Mouse (Mus musculus) forebrain, embryonic 15.5 days (tissue): ENCODE results near the gene Sun5. TPM values are rescaled to one million over a fixed set of nuclear protein-coding genes. Genes with fewer than 3 reads are reported as not detected.
A peak's percentile ranks its signal among the peaks of the same experiment; 100 is the strongest.
"Not testable (repeated sequence)": the region's sequence is repeated elsewhere in the genome, so short reads cannot be mapped to it uniquely, and the experiment has no call there.

Experiments used
- ATAC-seq: fragments of 200-750 bp; cut with Nextera tagmentation; replicated peaks from 2 replicates; pipeline ENCODE4 v1.8.0; 2017; ENCODE audit warnings: mild to moderate bottlenecking, moderate TSS enrichment, moderate library complexity
- H3K27ac ChIP-seq: fragments of 300-500 bp; sonication (generic); replicated peaks from 2 replicates; pipeline ENCODE4 v1.5.1; 2015; ENCODE audit warnings: mild to moderate bottlenecking, inconsistent platforms
- H3K27me3 ChIP-seq: fragments of 300-500 bp; sonication (generic); 2 replicates; pipeline ENCODE4 v1.6.1; 2015; ENCODE audit warnings: inconsistent platforms
- H3K36me3 ChIP-seq: fragments of 300-500 bp; sonication (generic); 2 replicates; pipeline ENCODE4 v1.6.1; 2015; ENCODE audit warnings: mild to moderate bottlenecking, inconsistent platforms
- H3K4me1 ChIP-seq: fragments of 300-500 bp; sonication (generic); 2 replicates; pipeline ENCODE4 v1.6.1; 2015; ENCODE audit warnings: inconsistent platforms
- H3K4me2 ChIP-seq: fragments of 300-500 bp; sonication (generic); replicated peaks from 2 replicates; pipeline ENCODE4 v1.6.1; 2015; ENCODE audit warnings: mild to moderate bottlenecking, inconsistent platforms
- H3K4me3 ChIP-seq: fragments of 300-500 bp; sonication (generic); 2 replicates; pipeline ENCODE4 v1.5.1; 2015; ENCODE audit warnings: mild to moderate bottlenecking, inconsistent platforms
- H3K9ac ChIP-seq: fragments of 300-500 bp; sonication (generic); replicated peaks from 2 replicates; pipeline ENCODE4 v1.6.1; 2015; ENCODE audit warnings: mild to moderate bottlenecking, inconsistent platforms
- H3K9me3 ChIP-seq: fragments of 300-500 bp; sonication (generic); 2 replicates; pipeline ENCODE4 v1.6.1; 2016; ENCODE audit warnings: inconsistent platforms
- WGBS: fragments of 180-500 bp; shearing (Covaris S2); methylation state at CpG from one replicate; pipeline ENCODE4 v1.1.7; 2015; ENCODE audit warnings: mixed read lengths; 5-methylcytosine and 5-hydroxymethylcytosine counted together
- polyA plus RNA-seq: library from polyadenylated mRNA; unstranded; fragments of >200 nt; fragmentation: Nextera tagmentation; extraction: Ambion mirVana; gene quantifications from 2 replicates; pipeline ENCODE4 v1.2.1, GENCODE M21; 2015

The Sun5 gene
- polyA plus RNA-seq, 1 experiment from 2014 or later, result not detected

DNA sequence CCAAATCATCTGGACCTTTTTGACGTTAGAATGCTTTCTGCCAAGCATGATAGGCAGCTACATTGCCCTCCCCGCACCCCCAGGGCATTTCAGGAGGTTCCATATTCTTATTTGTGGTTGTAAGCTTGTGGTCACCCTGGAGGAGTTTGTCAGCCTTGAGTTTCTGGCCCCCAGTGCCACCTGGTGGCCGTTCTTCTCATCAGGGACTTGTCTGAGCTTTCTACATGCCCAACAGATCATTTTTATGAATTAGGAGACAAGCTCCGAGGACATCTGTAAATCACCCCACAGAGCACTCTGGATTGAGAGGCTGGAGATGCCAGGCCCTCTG lies 19.9 kb downstream of the Sun5 start:
- Histone ChIP-seq H3K4me2 (no peak overlapping the region), H3K9ac (no peak overlapping the region), H3K9me3 (no peaks in the 10 kb centered on the region), H3K27ac (no peak overlapping the region), H3K27me3 (no peaks in the 10 kb centered on the region), H3K4me1 (no peaks in the 10 kb centered on the region), H3K4me3 (no peak overlapping the region), H3K36me3 (no peaks in the 10 kb centered on the region)
- no peak for ATAC-seq
- 57% methylated on average over 4 of the region's 4 CpGs for WGBS

DNA sequence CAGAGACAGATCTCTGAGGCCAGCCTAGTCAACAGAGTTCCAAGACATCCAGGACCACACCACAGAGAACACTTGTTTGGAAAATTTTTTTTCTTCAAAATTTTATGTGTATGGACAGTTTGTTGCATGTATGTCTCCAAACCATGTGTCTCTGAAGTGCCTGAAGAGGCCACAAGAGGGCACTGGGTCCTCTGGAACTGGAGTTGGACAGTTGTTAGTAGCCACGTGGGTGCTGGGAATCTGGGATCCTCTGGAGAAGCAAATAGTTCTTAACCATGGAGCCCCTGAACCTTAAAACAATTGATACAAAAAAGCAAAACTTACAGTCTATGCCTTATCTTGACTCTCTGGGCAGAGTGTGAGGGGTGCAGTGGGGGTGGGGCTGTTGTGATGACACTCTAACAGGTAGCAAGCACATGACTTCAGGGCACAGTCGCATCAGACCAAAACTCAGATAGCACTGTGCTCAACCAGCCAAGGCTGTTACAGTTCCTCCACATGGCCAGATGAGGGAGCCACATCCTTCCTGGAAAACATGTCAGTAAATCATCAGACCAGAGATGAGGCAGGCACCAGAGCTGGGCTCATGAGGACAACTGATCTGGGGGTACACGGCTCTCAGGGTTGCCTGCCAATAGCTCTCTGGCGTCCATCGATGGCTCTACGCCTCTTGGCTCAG lies 20.4 kb downstream of the Sun5 start:
- H3K4me1 ChIP-seq, result no peaks in the 10 kb centered on the region
- H3K4me2 ChIP-seq, result no peak overlapping the region
- no peak for ATAC-seq
- H3K36me3 ChIP-seq, result no peaks in the 10 kb centered on the region
- 88% methylated on average over 6 of the region's 6 CpGs for WGBS
- H3K27ac ChIP-seq, result no peak overlapping the region
- no peak overlapping the region for H3K4me3 ChIP-seq
- H3K9me3 ChIP-seq, result no peaks in the 10 kb centered on the region
- H3K9ac ChIP-seq, result no peak overlapping the region
- no peaks in the 10 kb centered on the region for H3K27me3 ChIP-seq

DNA sequence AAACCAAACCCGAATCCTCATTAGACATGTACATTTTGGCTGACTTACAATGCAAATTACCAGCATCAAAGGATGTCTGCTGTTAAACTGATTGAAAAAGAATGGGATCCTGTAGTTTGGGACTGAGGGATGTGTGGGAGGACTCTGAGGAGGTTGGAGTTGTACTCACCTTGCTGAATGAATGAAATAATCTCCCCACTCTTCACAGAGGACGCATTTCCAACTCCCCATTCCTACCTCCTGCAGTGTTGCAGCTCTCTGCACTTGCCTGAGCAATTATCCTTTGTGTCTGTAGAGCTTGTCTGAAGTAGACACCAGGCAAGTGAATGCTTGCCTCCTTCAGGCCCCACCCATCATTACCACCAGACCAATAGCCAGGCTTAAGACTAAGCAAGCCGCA lies 22.5 kb downstream of the Sun5 start:
- Histone ChIP-seq H3K4me3 (no peak overlapping the region), H3K4me2 (no peak overlapping the region), H3K9me3 (no peaks in the 10 kb centered on the region), H3K4me1 (no peaks in the 10 kb centered on the region), H3K9ac (no peak overlapping the region), H3K27me3 (no peaks in the 10 kb centered on the region), H3K36me3 (no peaks in the 10 kb centered on the region), H3K27ac (no peak overlapping the region)
- no peak for ATAC-seq
- 62% methylated on average over 3 of the region's 3 CpGs for WGBS

DNA sequence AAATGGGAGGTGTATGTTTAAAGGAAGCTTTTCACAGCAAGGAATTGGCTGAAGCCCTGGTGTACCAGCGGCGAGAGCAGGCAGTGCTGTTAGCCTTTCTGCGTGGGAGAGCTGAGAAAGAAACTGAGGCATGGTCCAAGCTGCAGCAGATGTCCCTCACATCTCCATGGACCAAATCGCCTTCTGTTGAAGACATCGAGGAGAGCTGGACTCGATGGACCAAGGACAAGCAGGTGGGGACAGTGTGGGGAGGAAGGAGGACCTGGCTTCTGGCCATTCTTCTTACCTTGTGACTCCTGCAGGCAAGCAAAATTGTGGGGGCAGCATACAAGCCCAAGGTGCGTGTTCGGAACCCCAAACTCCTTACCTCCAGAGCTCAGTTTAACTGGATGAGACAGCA lies 28.0 kb downstream of the Sun5 start:
- H3K4me2 ChIP-seq, result no peak overlapping the region
- H3K4me1 ChIP-seq, result no peaks in the 10 kb centered on the region
- H3K4me3 ChIP-seq, result no peak overlapping the region
- no peak overlapping the region for H3K27ac ChIP-seq
- H3K9ac ChIP-seq, result no peak overlapping the region
- H3K27me3 ChIP-seq, result no peaks in the 10 kb centered on the region
- no peaks in the 10 kb centered on the region for H3K9me3 ChIP-seq
- ATAC-seq, result no peak
- H3K36me3 ChIP-seq, result no peaks in the 10 kb centered on the region
- 82% methylated on average over 8 of the region's 8 CpGs for WGBS

DNA sequence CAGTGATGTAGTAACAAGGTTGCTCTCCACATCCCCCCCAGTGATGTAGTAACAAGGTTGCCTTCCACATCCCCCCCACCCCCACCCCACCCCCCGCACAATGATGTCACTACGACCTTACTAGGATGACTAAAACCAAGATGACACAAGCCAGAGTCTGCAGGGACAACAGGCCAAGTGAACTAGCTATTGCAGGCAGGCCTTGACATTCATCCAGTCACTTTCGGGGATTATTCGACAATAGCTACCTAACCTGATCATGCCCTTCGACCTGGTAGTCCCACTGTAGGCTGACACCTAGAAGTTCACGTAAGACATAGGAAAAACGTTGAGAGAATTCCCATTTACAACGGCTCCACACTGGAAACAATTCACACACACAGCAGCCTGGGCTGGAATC lies 37.6 kb downstream of the Sun5 start:
- no peaks in the 10 kb centered on the region for H3K36me3 ChIP-seq
- 87% methylated on average over 8 of the region's 8 CpGs for WGBS

DNA sequence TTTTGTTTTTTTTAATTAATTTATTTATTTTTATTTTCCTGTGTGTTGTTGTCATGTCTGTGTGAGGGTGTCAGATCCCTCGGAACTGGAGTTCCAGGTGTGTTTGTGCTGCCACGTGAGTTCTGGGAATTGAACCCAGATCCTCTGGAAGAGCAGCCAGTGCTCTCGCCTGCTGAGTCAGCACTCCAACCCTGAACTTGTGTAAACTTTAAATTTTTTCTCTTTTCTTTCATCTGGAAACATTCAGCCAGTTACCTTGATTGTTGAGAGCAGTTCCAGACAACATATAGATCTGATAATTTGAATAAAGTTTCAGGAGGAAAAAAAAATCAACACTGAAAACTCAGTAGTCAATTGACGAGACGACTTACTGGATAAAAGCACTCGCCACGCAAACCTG lies 42.2 kb downstream of the Sun5 start:
- 88% methylated on average over 7 of the region's 7 CpGs for WGBS
- no peak for ATAC-seq

More for the DNA sequence above, 37.6 kb downstream of the Sun5 start:
- Histone ChIP-seq H3K27ac (no peak overlapping the region), H3K9me3 (no peaks in the 10 kb centered on the region), H3K27me3 (no peaks in the 10 kb centered on the region), H3K4me2 (no peak overlapping the region), H3K9ac (no peak overlapping the region), H3K4me3 (no peak overlapping the region), H3K4me1 (no peaks in the 10 kb centered on the region)
- no peak for ATAC-seq

DNA sequence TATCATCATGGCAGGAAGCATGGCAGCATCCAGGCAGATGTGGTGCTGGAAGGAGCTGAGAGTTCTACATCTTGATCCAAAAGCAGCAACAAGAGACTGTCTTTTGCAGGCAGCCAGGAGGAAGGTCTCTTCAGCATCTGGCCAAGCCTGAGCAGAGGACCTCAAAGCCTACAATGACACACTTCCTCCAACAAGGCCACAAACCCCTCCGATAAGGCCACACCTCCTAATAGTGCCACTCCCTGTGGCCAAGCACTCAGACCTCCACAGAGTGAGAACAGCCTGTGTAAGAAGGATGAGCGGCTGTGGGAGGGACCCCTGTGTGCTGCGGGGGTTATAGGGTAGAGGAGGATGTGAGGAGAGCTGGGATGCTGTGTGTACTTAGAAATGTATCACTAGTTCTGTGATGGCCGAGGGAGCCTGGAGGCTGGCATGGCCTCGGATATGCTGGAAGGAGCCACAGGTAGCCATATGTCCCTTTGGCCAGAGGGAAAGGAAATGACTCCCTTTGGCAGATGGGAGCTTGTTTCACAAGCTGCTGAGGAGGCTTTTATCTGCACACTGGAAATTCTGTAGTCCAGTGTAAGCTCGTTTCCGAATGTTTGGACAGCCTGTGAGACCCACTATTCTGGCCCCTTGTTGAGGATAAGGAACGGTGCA lies 43.6 kb downstream of the Sun5 start:
- no peak for ATAC-seq
- no peaks in the 10 kb centered on the region for H3K27me3 ChIP-seq

More for the DNA sequence above, 42.2 kb downstream of the Sun5 start:
- Histone ChIP-seq H3K27me3 (no peaks in the 10 kb centered on the region), H3K4me3 (no peak overlapping the region), H3K36me3 (no peaks in the 10 kb centered on the region), H3K9me3 (no peaks in the 10 kb centered on the region), H3K4me1 (peaks cover 4% of the 10 kb centered on the region), H3K4me2 (no peak overlapping the region), H3K27ac (no peak overlapping the region), H3K9ac (no peak overlapping the region)

DNA sequence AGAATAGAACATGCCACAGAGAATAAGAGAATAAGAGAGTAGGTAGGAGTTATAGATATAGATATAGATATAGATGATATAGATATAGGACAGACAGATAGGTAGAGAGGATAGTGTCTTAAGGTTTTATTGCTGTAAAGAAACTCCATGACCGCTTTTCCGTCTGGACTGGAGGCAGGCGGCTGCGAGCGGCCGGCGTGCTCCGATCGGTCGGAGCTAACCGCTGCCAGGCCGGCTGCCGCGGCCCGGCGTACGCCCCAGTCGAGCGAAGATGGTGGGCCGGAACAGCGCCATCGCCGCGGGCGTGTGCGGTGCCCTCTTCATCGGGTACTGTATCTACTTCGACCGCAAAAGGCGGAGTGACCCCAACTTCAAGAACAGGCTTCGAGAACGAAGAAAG lies 45.0 kb downstream of the Sun5 start:
- WGBS, result 74% methylated on average over 32 of the region's 32 CpGs

More for the DNA sequence above, 43.6 kb downstream of the Sun5 start:
- Histone ChIP-seq H3K4me1 (peaks cover 4% of the 10 kb centered on the region), H3K4me3 (no peak overlapping the region), H3K27ac (no peak overlapping the region), H3K9me3 (no peaks in the 10 kb centered on the region), H3K4me2 (no peak overlapping the region), H3K36me3 (no peaks in the 10 kb centered on the region), H3K9ac (no peak overlapping the region)
- WGBS, result 83% methylated on average over 8 of the region's 8 CpGs

DNA sequence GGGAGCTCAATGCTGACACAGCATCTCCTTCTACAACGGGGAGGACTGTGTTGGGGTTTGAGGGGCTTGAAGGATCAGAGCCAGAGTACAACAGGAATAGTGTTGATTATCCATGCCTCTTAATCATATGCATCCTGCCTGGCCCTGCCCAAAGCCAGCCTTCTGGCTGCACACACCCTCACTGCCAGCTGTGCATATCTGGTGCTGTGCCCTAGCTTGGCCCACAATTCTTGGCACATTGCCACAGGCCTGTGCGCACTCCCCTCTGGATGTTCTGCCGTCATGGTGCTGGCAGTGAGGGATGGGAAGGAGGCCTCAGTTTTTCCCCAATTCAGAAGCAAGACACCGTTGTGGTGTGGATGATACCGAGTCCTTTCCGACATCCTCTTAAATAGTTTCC lies 46.3 kb downstream of the Sun5 start:
- H3K27ac ChIP-seq, result no peak overlapping the region
- H3K9me3 ChIP-seq, result no peaks in the 10 kb centered on the region
- peak; percentile 51; the same call in 1 of the 2 replicates for ATAC-seq
- H3K4me3 ChIP-seq, result no peak overlapping the region
- WGBS, result 66% methylated on average over 6 of the region's 6 CpGs
- no peak overlapping the region for H3K4me2 ChIP-seq
- no peak overlapping the region for H3K9ac ChIP-seq
- no peaks in the 10 kb centered on the region for H3K27me3 ChIP-seq
- peaks cover 4% of the 10 kb centered on the region for H3K4me1 ChIP-seq
- H3K36me3 ChIP-seq, result no peaks in the 10 kb centered on the region

More for the DNA sequence above, 45.0 kb downstream of the Sun5 start:
- H3K27me3 ChIP-seq, H3K4me1 ChIP-seq, H3K4me3 ChIP-seq, H3K4me2 ChIP-seq, H3K9ac ChIP-seq, ATAC-seq, H3K9me3 ChIP-seq, H3K36me3 ChIP-seq, H3K27ac ChIP-seq: not testable (repeated sequence)

DNA sequence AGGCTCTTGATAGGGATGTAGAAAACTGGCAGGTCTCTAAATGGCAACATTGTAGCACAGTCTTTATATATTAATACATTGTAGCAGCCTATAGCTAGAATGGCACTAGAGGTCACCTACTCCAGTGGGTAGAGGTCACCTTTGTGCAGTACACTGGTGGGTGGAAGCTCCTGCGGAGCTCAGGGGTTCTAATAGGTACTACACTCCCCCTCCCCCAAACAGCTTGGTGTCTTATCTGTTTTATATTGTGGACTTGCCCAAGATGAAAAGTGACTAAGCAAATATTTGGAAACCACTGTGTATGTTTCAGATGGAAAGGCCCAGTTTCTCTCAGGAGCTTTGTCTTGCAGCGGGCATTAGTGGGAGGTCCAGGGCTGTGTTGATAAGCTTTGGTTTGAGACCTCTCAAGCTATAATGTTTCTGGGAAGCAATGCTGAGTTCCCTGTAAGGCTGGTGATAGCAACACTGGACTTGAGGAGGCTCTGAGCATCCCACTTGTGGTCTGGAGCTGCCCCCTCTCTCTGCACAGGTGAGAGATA lies 48.8 kb downstream of the Sun5 start:
- H3K4me2 ChIP-seq, result no peak overlapping the region
- no peak for ATAC-seq
- H3K36me3 ChIP-seq, result no peaks in the 10 kb centered on the region
- 96% methylated on average over 2 of the region's 2 CpGs for WGBS
- peaks cover 4% of the 10 kb centered on the region for H3K4me1 ChIP-seq
- H3K4me3 ChIP-seq, result no peak overlapping the region
- H3K27me3 ChIP-seq, result no peaks in the 10 kb centered on the region
- no peaks in the 10 kb centered on the region for H3K9me3 ChIP-seq
- H3K27ac ChIP-seq, result no peak overlapping the region
- H3K9ac ChIP-seq, result no peak overlapping the region

DNA sequence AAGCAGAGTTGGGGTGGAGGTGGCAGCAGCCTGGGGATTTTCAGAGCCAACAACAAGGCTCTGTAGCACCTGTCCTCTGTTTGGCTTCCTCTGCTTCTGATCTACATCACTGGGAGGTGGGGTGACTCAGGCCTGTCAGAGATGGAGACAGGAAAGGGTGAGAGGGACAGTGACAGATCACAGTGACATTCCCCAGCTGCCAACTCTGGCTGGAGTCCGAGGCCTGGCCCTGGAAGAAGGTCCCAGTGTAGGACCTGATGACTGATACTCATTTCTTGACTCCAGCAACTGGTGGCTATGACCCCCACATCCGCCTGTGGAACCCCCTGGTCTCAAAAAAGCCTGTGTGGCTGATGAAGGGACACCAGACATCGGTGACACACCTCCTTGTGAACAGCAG lies 61.0 kb downstream of the Sun5 start:
- Histone ChIP-seq H3K9me3 (no peaks in the 10 kb centered on the region), H3K36me3 (no peaks in the 10 kb centered on the region), H3K4me2 (no peak overlapping the region), H3K4me1 (no peaks in the 10 kb centered on the region), H3K27ac (no peak overlapping the region), H3K9ac (no peak overlapping the region), H3K27me3 (no peaks in the 10 kb centered on the region), H3K4me3 (no peak overlapping the region)
- ATAC-seq, result no peak
- WGBS, result 73% methylated on average over 3 of the region's 3 CpGs

DNA sequence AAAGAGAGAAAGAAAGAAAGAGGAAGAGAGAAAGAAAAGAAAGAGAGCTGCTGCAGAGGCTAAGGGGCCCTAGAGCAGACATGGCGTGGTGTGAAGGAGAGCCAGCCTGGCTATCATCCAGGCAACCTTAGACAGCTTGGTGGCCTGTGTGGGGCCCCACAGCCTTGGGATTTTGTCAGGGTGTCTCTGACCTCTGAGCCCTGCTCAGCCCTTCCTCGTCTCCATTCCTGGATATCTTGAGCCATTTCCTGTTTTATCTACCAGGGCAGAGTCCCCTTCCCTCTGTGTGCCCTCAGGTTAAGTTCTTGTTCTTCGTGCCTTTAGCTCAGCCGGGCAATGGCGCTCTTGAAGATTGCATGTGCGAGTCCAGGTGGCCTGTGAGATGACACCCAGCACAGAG lies 62.0 kb downstream of the Sun5 start:
- H3K36me3 ChIP-seq, result no peaks in the 10 kb centered on the region
- H3K9me3 ChIP-seq, result no peaks in the 10 kb centered on the region
- H3K4me1 ChIP-seq, result no peaks in the 10 kb centered on the region
- ATAC-seq, result no peak
- no peak overlapping the region for H3K27ac ChIP-seq
- H3K9ac ChIP-seq, result no peak overlapping the region
- no peaks in the 10 kb centered on the region for H3K27me3 ChIP-seq
- 88% methylated on average over 6 of the region's 6 CpGs for WGBS
- H3K4me2 ChIP-seq, result no peak overlapping the region
- no peak overlapping the region for H3K4me3 ChIP-seq

DNA sequence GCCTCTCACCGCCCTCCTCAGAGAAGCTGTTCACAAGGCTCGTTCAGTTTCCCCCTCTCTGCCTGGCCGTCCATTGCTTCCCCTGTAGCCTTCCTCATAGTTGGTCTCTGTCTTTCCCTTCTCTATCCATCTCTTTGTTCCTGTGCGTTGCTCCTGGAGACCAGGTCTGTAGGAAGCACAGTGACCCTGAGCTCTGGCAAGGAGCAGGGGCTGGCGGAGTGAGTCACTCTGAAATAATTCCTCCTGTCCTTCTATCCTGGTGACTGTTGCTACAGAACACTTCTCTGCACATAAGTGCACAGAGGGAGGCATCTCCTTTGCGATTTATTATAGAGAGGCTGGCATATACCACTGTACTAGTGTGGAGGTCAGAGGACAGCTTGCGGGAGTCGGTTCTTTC lies 62.7 kb downstream of the Sun5 start:
- H3K27me3 ChIP-seq, result no peaks in the 10 kb centered on the region
- ATAC-seq, result no peak
- 80% methylated on average over 8 of the region's 8 CpGs for WGBS
- H3K9ac ChIP-seq, result no peak overlapping the region
- H3K4me1 ChIP-seq, result no peaks in the 10 kb centered on the region
- H3K27ac ChIP-seq, result no peak overlapping the region
- no peaks in the 10 kb centered on the region for H3K36me3 ChIP-seq
- no peaks in the 10 kb centered on the region for H3K9me3 ChIP-seq
- no peak overlapping the region for H3K4me2 ChIP-seq
- no peak overlapping the region for H3K4me3 ChIP-seq
